Mouse (Mus musculus) T-helper 2 cell (primary cell): ENCODE data around the gene Cldn2.
"Not testable (repeated sequence)": the region's sequence is repeated elsewhere in the genome, so short reads cannot be mapped to it uniquely, and the experiment has no call there.

Experiments
- in situ Hi-C: fragments of 300-600 bp; cut with MboI, MseI; formaldehyde crosslinking; loops from one replicate; pipeline ENCODE4 v1.15.1; 2025; ENCODE audit warnings: high pct_unique_total_duplicates

Gene Cldn2

GRCm38 (mm10) chrX:139800406-139800878 is at the start of gene Cldn2:
TSS of gene Cldn2 (plus strand) at chrX:139800828.
- in situ Hi-C loops: no loop called here

GRCm38 (mm10) chrX:139751855-139752254 is 48.8 kb upstream of the Cldn2 start:
- in situ Hi-C loops: no loop called here

GRCm38 (mm10) chrX:139758634-139759033 is 42.0 kb upstream of the Cldn2 start:
- in situ Hi-C loops: not testable (repeated sequence)

GRCm38 (mm10) chrX:139762546-139762945 is 38.1 kb upstream of the Cldn2 start:
- in situ Hi-C loops: no loop called here

- in situ Hi-C loops: no loop called here
Measured at GRCm38 (mm10) chrX:139769975-139770637, 30.5 kb upstream of the Cldn2 start.

- in situ Hi-C loops: loop anchor here (5.0 kb wide), 1 partner anchor 63 kb away; no protein-coding TSS in a partner anchor
Measured at GRCm38 (mm10) chrX:139774309-139775083, 26.1 kb upstream of the Cldn2 start.

GRCm38 (mm10) chrX:139775084-139775612 is 25.5 kb upstream of the Cldn2 start:
- in situ Hi-C loops: loop anchor here (5.0 kb wide), 1 partner anchor 62 kb away; no protein-coding TSS in a partner anchor

- in situ Hi-C loops: loop anchor here (5.0 kb wide), 1 partner anchor 60 kb away; no protein-coding TSS in a partner anchor
Measured at GRCm38 (mm10) chrX:139777357-139777756, 23.3 kb upstream of the Cldn2 start.

GRCm38 (mm10) chrX:139778886-139779285 is 21.7 kb upstream of the Cldn2 start:
- in situ Hi-C loops: loop anchor here (5.0 kb wide), 1 partner anchor 58 kb away; no protein-coding TSS in a partner anchor

GRCm38 (mm10) chrX:139779401-139779800 is 21.2 kb upstream of the Cldn2 start:
- in situ Hi-C loops: loop anchor here (5.0 kb wide), 1 partner anchor 58 kb away; no protein-coding TSS in a partner anchor

GRCm38 (mm10) chrX:139780988-139781387 is 19.6 kb upstream of the Cldn2 start:
- in situ Hi-C loops: no loop called here

GRCm38 (mm10) chrX:139781563-139781962 is 19.1 kb upstream of the Cldn2 start:
- in situ Hi-C loops: no loop called here

GRCm38 (mm10) chrX:139782278-139783044 is 18.2 kb upstream of the Cldn2 start, which contains the start of gene Ripply1:
TSS of gene Ripply1 (minus strand) at chrX:139782353.
- in situ Hi-C loops: no loop called here

- in situ Hi-C loops: no loop called here
Measured at GRCm38 (mm10) chrX:139783045-139783422, 17.6 kb upstream of the Cldn2 start.

- in situ Hi-C loops: no loop called here
Measured at GRCm38 (mm10) chrX:139785764-139786163, 14.9 kb upstream of the Cldn2 start.

GRCm38 (mm10) chrX:139794072-139794845 is 6.4 kb upstream of the Cldn2 start:
- in situ Hi-C loops: no loop called here

GRCm38 (mm10) chrX:139796037-139796436 is 4.6 kb upstream of the Cldn2 start:
- in situ Hi-C loops: no loop called here

GRCm38 (mm10) chrX:139797875-139798274 is 2.8 kb upstream of the Cldn2 start:
- in situ Hi-C loops: no loop called here

GRCm38 (mm10) chrX:139799953-139800352 is 675 bp upstream of the Cldn2 start:
- in situ Hi-C loops: no loop called here

- in situ Hi-C loops: no loop called here
Measured at GRCm38 (mm10) chrX:139803028-139803427, 2.4 kb downstream of the Cldn2 start.

- in situ Hi-C loops: no loop called here
Measured at GRCm38 (mm10) chrX:139805918-139806317, 5.3 kb downstream of the Cldn2 start.
